Mouse (Mus musculus): Measurements from ENCODE around the gene Rbfox3. TPM values are rescaled to one million over a fixed set of nuclear protein-coding genes. Genes with fewer than 3 reads are reported as not detected.

Rbfox3 gene
- under 1 TPM in 1 of 2 experiments, not detected in 1; 0.10 TPM for total RNA-seq (2021)
- long read RNA-seq, experiment 1: 0 reads
- long read RNA-seq, experiment 2: 0 reads

DNA sequence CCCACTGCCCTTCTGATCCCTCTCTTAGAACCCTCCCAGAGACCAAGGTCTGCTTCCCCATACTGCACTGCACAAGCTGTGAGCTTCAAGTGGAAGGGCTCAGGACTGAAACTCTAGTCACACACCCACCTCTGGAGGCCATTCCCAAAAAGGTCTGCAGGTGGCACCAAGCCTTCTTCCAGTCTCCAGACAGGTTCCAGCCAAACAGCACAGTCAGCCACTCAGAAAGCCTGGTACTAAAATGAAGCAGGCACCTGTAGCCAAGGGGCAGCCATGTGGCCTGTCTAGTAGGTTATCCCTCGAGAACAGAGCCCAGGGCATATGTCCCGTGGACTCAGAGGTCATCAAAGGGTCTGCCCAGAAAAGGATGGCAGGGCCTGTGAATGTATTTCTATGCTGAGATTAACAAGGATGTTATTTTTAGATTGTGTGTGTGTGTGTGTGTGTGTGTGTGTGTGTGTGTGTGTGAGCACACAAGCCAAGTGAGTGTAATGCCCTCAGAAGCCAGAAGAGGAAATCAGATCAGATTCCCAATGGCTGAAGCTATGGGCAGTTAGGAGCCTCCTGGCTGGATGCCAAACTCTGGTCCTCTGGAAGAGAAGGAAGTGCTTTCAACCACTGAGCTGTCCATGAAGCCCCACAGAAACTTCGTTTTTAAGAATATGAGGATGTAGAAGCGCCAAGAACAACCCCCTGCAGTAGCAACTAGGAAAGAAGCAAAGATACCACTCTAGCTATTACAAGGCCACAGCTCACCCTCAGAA lies at the start of gene Rbfox3:
Gene Rbfox3 (minus strand): TSS at position 291 of the 764 bp plus-strand sequence.
- DNase-seq: peak; percentile 4 to 9

DNA sequence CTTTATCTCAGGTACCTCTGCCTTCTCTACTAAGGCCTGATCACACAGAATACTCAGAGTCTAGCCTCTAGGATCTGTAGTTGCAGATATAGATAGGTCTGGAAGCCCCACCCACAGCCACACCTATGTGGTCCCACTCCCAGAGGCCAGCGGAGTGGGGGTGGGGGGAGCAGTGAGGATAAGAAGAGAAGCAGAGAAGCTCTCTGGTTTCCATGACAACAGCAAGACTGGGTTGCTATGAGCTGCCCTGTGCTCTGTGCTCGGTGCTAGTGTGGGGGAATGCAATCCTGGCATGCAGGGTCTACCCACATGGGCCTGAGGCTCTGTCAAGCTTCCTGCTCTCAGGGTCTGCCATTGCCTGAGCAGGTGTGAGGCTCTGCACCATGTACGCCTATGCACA lies 49.3 kb upstream of the Rbfox3 start:
- no peak for DNase-seq

DNA sequence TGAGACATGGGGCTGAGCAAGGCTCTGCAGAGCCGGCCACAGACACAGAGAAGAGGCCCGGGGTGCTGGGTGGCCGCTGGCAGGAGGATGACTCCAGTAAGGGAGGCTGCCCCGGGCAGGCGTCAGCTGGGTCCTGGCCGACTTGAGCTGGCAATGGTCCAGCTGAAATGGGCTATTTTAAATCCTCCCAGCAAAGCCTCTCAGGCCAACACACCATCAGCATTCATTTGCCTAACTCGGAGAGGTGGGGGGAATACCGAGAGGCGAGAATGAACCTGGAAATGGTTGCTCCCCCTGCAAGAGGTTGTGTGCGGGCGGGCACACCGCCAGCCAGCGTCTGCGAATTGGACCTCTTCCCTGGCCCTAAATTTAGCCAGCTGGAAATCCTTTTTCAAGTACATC lies 45.7 kb upstream of the Rbfox3 start:
- DNase-seq: peak; percentile 65 to 77

DNA sequence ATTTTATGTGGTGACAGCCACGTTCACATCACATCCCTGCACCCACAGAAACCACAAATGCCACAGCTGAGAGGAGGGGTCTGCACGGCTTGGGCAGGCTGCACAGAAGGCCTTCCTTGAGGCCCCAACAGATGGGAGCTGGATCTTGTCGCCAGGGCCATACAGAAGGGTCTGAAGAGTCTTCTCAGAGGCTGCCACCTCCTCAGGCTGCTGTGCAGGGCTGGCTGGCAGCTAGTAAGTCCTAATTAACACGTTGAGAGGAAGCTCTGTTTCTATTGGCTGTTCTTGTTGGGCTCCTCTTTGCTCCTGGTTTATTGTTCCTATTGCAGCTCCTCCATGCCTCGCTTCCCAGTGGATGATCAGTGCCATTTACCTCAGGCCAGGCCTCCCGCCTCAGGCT lies 43.6 kb upstream of the Rbfox3 start:
- DNase-seq: no peak

DNA sequence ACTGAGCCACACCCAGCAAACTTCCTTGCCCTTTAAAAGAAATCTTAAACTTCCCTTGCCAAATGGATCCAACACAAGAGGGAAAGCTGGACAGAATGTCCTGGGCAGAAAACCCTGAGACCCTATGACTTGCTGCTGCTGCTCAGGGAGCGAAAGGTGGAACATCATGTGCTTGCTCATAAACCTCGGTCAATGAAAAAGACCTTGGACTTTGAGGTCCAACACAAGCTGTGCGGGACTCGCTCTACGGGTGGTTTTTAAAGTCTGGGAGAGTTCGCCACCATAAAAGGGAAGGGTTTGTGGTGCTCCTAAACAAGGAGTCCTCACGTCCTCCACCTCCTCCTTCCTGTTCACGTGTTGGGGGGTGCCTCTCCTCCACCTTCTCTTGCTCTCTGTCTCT lies 34.5 kb upstream of the Rbfox3 start:
- DNase-seq: no peak

DNA sequence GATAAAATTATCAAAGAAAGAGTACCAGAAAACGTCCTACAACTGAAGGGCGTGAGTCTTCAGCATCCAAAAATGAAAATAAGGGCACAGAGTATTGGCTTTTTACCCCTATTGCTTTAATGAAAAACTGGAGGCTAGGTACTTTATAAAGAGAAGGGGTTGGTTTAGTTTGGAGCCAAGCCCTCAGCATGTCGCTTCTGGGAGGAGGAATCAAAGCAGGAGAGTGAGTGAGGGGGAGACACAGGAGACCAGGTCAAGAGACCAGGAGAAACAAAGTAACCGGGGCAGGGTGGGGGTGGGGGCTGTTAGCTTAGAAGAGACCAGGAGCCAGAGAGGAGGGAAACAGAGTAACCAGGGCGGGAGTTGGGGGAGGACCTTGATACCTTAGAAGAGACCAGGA lies 29.9 kb upstream of the Rbfox3 start:
- no peak for DNase-seq

DNA sequence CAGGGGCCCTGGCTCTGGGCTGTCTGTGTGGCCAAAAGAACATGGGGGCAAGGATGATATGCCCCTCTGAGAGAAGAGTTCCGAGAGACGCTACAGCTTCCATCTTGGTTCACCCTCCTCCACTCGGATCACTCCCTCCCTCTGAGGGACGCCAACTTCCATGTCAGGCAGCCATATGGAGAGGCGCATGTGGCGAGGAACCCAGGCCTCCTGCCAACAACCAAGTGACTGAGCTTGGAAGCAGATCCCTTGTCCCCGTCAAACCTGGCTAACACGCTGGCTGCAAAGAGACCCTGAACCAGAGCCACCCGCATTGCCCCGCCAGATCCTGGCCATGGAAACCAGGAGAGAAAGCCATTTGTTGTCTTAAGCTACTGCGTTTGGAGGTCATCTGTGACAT lies 29.1 kb upstream of the Rbfox3 start:
- DNase-seq: peak; percentile 39

DNA sequence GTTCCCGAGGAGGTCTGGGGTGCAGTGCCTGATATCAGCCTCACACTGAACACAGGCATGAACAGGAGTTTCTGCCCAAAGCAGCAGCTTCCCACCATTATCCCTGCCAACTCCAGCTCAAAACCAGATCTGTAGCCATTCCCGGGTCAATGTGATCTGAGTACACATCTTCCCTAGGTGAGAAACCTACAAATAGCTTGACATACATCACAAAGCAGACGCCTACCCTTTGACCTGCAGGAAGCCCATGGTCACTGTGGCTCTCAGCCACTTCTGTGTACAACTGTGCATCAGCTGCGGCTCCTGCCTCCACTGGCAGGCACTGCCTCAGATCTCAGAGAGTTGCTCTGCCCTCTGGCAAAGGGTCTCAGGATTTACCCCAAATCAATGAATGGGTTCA lies 28.3 kb upstream of the Rbfox3 start:
- no peak for DNase-seq

DNA sequence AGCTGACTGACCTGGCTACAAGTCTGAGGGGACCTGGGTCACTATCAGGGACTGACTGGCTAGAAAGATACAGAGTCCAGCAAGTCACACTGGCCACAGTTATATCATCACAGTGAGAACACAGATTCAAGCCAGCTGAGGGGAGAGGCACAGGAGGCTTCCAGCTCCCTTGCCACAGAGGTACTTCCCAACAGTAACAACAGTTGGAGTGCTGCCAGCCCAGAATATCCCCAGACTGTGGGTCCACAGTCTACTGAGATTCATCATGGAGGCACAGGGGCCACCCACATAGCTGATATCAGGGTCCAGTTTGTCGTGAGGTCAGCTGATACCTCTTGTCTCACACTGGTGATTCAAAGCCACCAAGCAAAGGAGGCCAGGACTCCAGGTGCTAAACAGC lies 23.5 kb upstream of the Rbfox3 start:
- no peak for DNase-seq

DNA sequence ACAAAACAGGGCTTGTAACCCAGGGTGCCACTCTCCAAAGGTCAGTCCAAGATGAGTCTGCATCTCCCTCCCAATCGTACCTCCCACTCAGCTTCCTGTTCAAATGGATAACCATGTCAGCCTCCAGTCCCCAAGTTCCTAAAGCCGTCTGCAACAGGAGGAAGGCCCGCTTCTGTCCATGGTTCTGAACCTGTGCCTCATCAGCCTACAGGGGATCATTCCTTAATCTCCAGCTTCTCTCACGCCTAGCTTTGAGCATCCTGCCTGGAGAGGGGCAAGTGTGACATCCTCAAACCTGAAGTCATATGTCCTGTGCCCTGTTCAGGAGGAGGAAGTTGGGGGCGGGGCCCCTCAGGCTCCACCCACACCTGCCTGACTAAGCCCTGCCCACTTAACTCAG lies 15.7 kb upstream of the Rbfox3 start:
- DNase-seq: no peak

DNA sequence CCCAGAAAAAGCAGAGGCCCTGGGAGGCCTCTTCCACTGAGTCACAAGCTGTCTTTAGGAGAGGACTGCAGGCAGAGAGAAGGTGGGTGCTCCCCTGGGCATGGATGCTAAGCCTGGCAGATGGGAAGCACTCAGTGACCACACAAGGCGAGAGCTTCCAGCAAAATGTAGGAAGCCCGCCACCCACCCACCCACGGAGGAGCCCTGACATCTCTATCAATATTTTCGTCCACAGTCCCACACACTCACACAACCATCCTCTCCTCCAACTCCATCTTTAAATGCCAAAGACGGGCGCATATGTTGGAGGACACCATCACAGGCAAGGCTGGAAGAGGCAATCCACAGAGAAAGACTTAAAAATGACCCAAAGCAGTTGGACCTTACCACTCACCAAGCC lies 10.5 kb upstream of the Rbfox3 start:
- DNase-seq: no peak

DNA sequence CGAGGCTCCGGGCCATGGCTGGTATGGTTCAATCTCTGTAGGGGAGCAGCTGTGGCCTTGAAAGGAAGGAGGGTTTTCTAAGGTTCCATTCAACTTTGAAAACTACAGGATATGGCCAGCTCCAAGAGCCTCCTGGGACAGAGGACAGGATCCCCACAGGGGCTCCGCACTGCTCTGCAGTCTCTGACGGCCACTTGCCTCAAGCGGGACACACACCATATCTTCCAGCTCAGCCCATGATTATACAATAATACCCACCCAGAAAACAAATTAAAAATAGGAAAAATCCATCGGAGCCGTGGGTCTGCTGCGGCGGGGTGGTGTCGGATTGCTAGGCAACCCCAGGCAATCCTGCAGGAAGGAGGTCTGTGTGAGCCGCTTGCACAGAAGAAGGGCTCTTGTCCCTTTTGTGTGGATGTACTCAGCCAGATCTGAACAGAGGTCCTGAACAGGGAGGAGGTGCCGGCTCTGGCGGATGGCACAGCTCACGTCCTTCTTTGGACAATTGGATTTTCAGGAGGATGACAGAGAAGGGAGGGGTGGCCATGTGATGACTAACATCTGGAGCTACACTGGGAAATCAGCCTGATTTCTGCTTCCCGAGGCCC lies 5.1 kb upstream of the Rbfox3 start:
- no peak for DNase-seq

DNA sequence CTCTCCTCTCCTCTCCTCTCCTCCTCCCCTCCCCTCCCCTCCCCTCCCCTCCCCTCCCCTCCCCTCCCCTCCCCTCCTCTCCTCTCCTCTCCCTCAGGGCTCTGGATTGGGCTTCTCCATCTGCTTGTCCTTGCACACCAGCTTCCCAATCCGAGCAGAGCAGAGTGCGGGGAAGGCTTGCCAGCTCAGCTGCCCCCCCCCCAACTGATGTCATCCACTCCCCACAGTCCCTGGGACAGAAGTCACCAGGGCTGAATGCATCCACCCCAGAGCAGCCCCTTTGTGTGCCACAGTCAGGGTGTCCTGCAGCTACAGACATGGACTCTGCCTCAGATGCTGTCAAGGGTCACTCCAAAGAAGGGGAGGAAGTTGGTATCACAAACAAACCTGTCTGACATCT lies 4.5 kb upstream of the Rbfox3 start:
- no peak for DNase-seq

DNA sequence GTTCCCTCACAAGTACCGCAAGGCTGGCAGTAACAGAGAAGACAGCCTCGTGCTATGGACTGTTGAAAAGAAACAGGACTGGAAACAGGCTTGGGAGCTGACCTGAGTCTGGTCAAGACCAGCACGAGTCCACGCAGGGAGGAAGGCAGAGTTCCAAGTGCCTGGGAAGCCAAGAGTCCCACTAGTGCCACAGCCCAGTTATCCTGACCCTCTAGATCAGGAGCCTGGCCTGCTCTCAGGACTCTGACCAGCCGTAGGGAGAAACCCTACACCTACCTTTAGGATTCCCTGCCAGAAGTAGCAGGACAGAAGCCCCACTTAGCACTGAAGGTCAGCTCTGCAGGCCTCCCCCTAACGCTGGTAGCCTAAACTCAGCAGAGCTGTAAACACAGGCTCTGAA lies 1.3 kb upstream of the Rbfox3 start:
- DNase-seq: no peak

DNA sequence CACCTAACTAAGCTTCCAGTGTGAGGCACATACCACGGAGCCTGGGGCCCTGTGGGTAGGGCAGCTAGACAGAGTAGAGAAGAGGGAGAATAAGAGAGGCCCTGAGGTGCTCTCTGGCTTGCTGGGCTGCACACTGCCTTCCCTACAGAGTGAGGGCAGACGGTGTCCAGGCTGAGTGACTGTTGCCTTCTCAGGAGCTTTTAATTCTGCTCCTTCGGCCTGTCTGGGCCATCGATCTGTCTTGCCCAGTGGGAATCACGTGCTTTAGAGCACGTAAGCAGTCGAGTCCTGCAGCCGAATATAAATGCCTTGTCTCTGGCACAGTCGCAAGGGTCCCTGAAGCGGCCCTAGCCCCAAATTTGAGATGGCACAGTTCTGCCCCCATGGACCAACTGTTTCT lies 641 bp downstream of the Rbfox3 start:
- DNase-seq: no peak

DNA sequence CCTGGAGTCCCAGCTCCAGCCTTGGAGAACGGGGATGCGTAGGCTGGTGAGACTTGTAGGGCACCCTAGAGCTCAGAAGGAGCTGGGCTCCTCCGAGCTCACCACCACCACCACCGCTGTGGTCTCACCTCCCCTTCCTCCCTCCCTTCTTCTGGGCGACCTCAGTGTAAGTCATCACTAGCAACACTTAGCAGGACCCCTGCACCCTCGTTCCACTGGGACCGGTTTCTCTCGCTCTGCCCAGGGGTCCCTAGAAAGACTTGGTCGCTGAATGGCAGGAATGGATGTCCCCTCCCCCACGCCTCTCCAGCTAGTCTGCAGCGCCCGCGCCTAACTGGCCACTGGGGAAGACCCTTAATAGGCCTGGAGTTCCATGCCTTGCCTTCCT lies 1.6 kb downstream of the Rbfox3 start:
- DNase-seq: no peak

DNA sequence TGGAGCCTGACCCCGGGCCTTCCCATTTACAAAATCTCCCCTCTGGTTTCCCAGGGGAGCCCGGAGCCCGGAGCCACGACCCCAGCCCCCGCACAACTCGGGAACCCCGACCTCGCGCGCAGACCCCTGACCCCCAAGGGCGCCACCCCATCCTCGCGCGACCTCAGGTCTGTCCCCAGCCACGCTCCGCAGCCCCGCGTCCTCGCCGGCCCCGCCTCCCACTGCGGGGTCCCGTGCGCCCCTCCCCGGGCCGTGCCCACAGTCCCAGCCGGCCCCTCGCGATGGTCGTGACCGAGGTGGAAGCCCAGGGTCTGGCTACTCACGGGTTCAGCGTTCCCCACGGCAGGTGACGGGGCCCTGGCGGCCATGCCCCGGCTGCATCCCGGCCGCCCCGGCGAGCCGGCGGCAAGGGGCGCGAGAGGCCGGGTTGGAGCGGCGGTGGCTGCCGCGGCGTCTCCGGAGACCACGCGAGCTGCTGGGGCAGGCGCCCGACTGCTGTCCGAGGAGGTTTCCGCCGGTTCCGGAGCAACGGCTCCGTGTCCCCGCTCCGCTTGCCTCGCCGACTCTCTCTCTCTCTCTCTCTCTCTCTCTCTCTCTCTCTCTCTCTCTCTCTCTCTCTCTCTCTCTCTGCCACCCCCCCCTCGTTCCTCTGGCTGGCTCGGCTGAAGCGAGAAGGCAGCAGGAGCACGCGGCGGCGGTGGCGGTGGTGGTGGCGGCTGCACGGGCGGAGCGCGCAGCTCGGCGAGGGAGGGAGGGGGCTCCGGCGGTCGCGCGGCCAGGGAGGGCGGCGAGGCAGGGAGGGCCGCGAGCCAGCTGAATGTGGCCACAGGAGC lies 2.2 kb downstream of the Rbfox3 start:
- no peak for DNase-seq

DNA sequence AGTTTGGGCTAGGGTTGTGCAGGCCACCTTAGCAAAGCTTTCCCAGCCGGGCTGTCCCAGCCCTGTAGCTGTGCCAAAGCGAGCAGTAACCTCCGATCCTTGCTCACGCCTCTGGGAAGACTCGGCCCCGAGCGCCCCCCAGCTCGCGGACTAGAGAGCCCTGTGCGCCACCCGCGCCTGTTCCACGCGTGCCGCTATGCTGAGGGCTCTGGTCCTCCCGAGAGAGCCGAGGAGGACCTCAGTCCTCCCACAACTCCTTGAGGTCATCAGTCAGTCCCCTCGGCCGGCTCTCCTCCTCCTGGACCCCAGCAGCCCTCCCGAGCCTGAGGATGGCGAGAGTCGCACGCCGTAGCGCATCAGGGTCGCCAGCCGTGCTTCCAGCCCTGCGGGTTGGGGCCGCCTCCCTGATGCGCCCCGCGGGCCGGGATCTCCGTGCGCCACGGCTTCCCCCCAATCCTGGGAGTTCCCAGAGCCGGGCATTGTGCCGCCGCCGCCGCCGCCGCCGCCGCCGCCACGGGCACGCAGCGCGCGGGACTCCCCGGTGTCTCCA lies 2.9 kb downstream of the Rbfox3 start:
- no peak for DNase-seq

DNA sequence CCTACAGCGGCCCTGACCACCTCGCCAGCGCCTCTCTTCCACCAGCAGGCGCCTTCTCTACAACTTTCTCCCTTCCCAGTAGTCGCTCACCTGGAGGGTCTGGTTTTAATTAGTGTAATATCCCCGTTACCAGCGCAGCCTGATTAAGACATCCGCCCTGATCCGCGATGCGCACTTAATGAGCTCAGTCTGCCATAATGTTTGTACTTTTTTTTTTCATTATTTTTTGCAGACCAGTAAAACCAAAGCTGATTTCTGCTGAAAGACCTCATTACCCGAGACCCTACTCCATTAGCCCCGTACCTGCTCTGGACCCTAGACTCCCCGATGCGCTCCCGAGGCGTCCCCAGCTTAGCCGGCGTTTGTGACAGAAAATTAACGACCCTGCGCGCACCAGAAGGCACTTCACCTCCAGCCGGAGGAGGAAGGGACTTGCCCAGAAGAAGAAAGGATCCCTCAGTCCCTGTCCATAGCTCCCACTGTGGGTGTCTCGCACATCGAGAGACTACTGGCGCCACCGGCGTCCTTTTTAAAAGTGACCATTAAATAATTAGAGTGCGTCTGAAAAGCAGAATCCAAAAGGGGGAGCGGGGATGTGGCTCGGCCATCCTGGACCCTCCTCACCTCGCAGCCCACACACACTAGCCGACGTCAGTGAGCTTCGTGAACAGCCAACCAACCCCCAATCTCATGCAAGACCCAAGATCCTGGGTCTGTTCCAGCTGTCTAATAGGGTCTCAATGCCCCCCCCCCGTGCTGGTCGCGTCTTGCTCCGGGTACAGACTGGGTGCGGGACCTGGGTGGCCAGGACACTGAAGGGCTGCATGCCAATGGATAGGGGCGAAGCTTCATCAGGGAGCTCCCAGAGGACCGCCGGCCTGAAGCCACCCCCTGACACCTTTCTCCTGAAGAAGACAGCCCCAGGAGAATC lies 3.7 kb downstream of the Rbfox3 start:
- DNase-seq: no peak

DNA sequence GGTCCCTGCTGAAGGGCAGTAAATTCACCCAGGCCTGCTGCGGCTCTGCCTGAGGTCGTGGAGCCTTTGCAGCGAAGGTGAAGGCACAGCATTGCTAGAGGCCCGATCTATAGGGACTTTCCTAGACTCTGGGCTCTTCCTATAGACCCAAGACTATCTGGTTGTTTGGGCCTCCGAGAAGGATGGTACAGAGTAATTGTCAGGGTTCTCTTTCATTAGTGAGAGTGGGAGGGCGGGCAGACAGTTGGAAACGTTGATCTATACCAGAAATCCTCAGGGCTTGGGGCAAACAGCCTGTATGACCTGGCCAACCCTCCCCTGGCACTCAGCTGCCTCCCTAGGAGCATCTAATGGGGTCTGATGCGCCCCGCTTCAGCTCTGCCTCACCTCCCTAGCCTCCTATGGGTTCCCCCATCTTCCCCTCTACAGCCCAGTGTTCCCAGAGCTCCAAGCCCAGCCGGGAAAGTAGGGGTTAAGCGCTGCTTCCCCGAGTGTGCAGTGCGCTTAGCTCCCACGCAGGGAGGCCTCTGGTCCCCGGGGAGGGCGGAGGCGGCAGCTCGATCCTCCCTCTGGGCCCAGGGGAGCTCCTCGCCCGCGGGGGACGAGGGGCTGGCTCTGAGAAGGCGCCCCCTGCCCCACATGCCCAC lies 4.5 kb downstream of the Rbfox3 start:
- no peak for DNase-seq

DNA sequence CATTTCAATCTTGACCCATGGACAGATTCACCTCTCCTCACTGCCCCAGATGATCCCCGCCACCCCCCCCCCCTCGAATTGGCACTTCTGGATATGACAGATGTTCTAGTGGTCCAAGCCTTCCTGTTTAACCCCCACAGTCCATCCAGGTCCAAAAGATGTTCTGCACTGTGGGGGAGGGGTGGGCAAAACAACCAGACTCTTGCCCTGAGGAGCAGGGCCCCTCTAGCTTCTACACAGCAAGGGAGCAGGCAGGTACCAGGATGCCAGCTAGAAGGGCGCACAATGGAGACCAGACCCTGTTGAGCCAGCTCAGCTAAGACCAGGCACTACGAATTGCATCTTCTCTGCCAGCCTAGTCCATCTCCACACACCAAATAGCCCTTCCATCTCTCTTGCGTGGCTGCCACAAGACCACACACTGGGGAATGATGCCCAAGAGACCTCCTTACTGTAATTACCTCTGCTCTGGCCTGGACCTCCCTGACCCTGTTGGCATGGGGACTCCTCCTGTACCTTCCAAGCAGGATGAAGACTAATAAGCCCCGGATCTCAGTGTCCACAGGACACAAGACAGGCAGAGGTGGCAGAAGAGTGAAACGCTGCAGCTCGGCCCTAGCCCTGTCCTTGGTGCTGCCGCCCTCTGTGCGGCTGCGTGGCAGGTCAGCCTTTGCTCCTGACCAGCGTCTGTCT lies 5.1 kb downstream of the Rbfox3 start:
- DNase-seq: no peak

Measured in heart, adult 18-20 months (tissue).